Mouse (Mus musculus) heart, postnatal 14 days (tissue): Measurements from ENCODE around the gene Acsbg2. TPM values are rescaled to one million over a fixed set of nuclear protein-coding genes. Genes with fewer than 3 reads are reported as not detected.

Source experiments
- total RNA-seq, 2 experiments: library from RNA; stranded (reverse); gene quantifications; 2 replicates each; pipeline ENCODE4 v1.2.3; 2021

Gene Acsbg2
- total RNA-seq, 2 experiments from 2014 or later, result not detected

Other genes with a start within 250 kb of the Acsbg2 start
- 100 to 1,000 TPM in 1 of 2 experiments, 10 to 100 TPM in 1; 97.3 to 104 TPM for gene Lonp1, start 247.6 kb downstream of the Acsbg2 start, total RNA-seq
- not detected for gene Catsperd, start 246.3 kb downstream of the Acsbg2 start, total RNA-seq
- 10 to 100 TPM; 41.8 to 44.7 TPM for gene Ranbp3, start 201.2 kb downstream of the Acsbg2 start, total RNA-seq
- gene Ndufa11, start 156.7 kb downstream of the Acsbg2 start, total RNA-seq, result 100 to 1,000 TPM; 796 to 811 TPM
- gene Vmac, start 156.4 kb downstream of the Acsbg2 start, total RNA-seq, result 1 to 10 TPM; 5.3 to 7.6 TPM
- gene Nrtn, start 116.9 kb downstream of the Acsbg2 start, total RNA-seq, result 10 to 100 TPM; 19.7 to 20.0 TPM
- gene Dus3l, start 109.7 kb downstream of the Acsbg2 start, total RNA-seq, result 10 to 100 TPM; 19.6 to 21.6 TPM
- under 1 TPM; 0.48 to 0.49 TPM for gene Prr22, start 104.2 kb downstream of the Acsbg2 start, total RNA-seq
- 1 to 10 TPM; 4.3 to 6.0 TPM for gene Rfx2, start 43.4 kb downstream of the Acsbg2 start, total RNA-seq
- not detected for gene 1700061G19Rik, start 1.0 kb upstream of the Acsbg2 start, total RNA-seq
- 10 to 100 TPM; 22.0 to 22.7 TPM for gene Mllt1, start 61.0 kb upstream of the Acsbg2 start, total RNA-seq
- not detected for gene Acer1, start 107.7 kb upstream of the Acsbg2 start, total RNA-seq
- 10 to 100 TPM; 57.3 to 64.0 TPM for gene Clpp, start 115.9 kb upstream of the Acsbg2 start, total RNA-seq
- gene Alkbh7, start 122.9 kb upstream of the Acsbg2 start, total RNA-seq, result 10 to 100 TPM; 49.6 to 52.8 TPM
- gene Pspn, start 125.6 kb upstream of the Acsbg2 start, total RNA-seq, result not detected
- 10 to 100 TPM; 22.0 to 23.6 TPM for gene Gtf2f1, start 136.8 kb upstream of the Acsbg2 start, total RNA-seq
- gene Gm17949, start 137.0 kb upstream of the Acsbg2 start, total RNA-seq, result not detected
- 10 to 100 TPM; 54.7 to 56.7 TPM for gene Khsrp, start 157.1 kb upstream of the Acsbg2 start, total RNA-seq
- gene Slc25a41, start 167.2 kb upstream of the Acsbg2 start, total RNA-seq, result not detected
- under 1 TPM; 0.22 to 0.29 TPM for gene Crb3, start 184.7 kb upstream of the Acsbg2 start, total RNA-seq
- 10 to 100 TPM; 69.3 to 73.8 TPM for gene Slc25a23, start 185.4 kb upstream of the Acsbg2 start, total RNA-seq
- gene Dennd1c, start 204.1 kb upstream of the Acsbg2 start, total RNA-seq, result 1 to 10 TPM; 2.0 TPM
- 1 to 10 TPM; 3.3 to 3.9 TPM for gene Tubb4a, start 213.3 kb upstream of the Acsbg2 start, total RNA-seq
- under 1 TPM; 0.36 to 0.44 TPM for gene Tnfsf9, start 230.9 kb upstream of the Acsbg2 start, total RNA-seq